Mouse (Mus musculus): ENCODE results near the gene Cog1. TPM values are rescaled to one million over a fixed set of nuclear protein-coding genes. Genes with fewer than 3 reads are reported as not detected.

Cog1 gene
- polyA plus RNA-seq, 1 experiment = 15.6 TPM

DNA sequence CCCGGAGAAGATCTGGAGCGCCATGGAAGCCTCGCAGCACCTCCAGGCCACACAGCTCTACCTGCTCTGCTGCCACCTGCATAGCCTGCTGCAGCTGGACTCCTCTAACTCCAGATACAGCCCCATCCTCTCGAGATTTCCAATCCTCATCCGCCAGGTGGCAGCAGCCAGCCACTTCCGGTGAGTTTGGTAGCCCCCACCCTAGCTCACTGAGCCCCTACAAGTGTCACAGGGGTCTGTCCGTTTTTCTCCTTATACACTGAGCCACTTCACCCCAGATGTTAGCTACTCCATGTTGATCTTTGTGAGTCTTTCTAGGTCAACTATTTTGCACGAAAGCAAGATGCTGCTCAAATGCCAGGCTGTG lies 2.9 kb downstream of the Cog1 start:
- Histone ChIP-seq H3K27ac (ENCODE audit: insufficient read depth, low read length) (peak overlapping the region; percentile 48), H3K9ac (ENCODE audit: low read depth, poor library complexity, severe bottlenecking) (peak overlapping the region; percentile 28), H3K4me3 (ENCODE audit: low read depth, low read length) (peak overlapping the region; percentile 26), H3K9me3 (replicated peaks; ENCODE audit: control insufficient read depth, insufficient read depth, low read length, poor library complexity, severe bottlenecking) (no peaks in the 10 kb centered on the region), H3K4me1 (ENCODE audit: control insufficient read depth, insufficient read depth, low read length) (peaks cover 4% of the 10 kb centered on the region), H3K27me3 (ENCODE audit: control insufficient read depth, insufficient read depth, low read length, poor library complexity, severe bottlenecking) (no peaks in the 10 kb centered on the region), H3K36me3 (ENCODE audit: control insufficient read depth, insufficient read depth, low read length, poor library complexity, severe bottlenecking) (peaks cover 21% of the 10 kb centered on the region)
- TF ChIP-seq EP300 (IDR thresholded peaks at IDR 0.05; ENCODE audit: insufficient read depth, low read depth, low read length) (no peak), POLR2A (IDR thresholded peaks at IDR 0.05; ENCODE audit: insufficient read depth, low read length) (no peak), CTCF (IDR thresholded peaks at IDR 0.05; ENCODE audit: low read depth, low read length) (peak; percentile 75)

DNA sequence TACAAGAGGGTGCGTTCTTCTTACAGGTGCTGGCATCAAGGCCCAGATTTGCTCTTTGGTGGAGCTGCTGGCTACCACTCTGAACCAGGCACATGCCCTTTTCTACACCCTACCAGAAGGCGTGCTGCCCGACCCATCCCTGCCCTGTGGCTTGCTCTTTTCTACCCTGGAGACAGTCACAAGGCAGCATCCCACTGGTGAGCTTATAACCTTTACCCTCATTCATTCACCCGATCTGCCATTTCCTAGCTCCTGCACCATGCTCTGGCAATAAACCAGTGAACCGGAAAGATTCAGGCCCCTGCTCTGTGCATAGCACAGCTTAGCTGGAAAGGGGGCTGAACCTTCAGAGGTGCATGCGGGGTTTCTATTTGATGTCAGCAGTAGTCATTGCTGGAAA lies 3.5 kb downstream of the Cog1 start:
- TF ChIP-seq CTCF (IDR thresholded peaks at IDR 0.05; ENCODE audit: low read depth, low read length) (no peak), POLR2A (IDR thresholded peaks at IDR 0.05; ENCODE audit: insufficient read depth, low read length) (no peak), EP300 (IDR thresholded peaks at IDR 0.05; ENCODE audit: insufficient read depth, low read depth, low read length) (no peak)
- Histone ChIP-seq H3K27me3 (ENCODE audit: control insufficient read depth, insufficient read depth, low read length, poor library complexity, severe bottlenecking) (no peaks in the 10 kb centered on the region), H3K27ac (ENCODE audit: insufficient read depth, low read length) (no peak overlapping the region), H3K4me1 (ENCODE audit: control insufficient read depth, insufficient read depth, low read length) (peaks cover 4% of the 10 kb centered on the region), H3K9ac (ENCODE audit: low read depth, poor library complexity, severe bottlenecking) (no peak overlapping the region), H3K9me3 (replicated peaks; ENCODE audit: control insufficient read depth, insufficient read depth, low read length, poor library complexity, severe bottlenecking) (no peaks in the 10 kb centered on the region), H3K4me3 (ENCODE audit: low read depth, low read length) (no peak overlapping the region), H3K36me3 (ENCODE audit: control insufficient read depth, insufficient read depth, low read length, poor library complexity, severe bottlenecking) (peaks cover 21% of the 10 kb centered on the region)

DNA sequence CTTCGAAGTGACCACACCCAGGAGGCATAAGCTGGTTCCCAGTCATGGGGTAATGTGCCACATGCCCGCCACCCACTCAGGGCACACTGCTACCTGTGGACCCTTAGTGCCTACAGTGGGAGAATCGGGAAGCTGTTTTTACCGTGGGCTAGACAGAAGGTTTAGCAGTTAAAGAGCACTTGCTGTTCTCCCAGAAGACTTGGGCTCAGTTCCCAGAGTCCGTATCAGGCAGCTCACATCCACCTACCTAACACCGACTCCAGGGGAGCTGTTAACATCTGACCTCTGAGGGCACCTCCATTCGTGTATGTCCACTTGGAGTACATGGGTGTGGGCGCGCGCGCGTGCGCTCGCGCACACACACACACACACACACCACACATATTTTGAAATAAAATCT lies 5.1 kb downstream of the Cog1 start:
- Histone ChIP-seq H3K27ac (ENCODE audit: insufficient read depth, low read length) (no peak overlapping the region), H3K9ac (ENCODE audit: low read depth, poor library complexity, severe bottlenecking) (no peak overlapping the region), H3K4me1 (ENCODE audit: control insufficient read depth, insufficient read depth, low read length) (peaks cover 4% of the 10 kb centered on the region), H3K27me3 (ENCODE audit: control insufficient read depth, insufficient read depth, low read length, poor library complexity, severe bottlenecking) (no peaks in the 10 kb centered on the region), H3K36me3 (ENCODE audit: control insufficient read depth, insufficient read depth, low read length, poor library complexity, severe bottlenecking) (peaks cover 21% of the 10 kb centered on the region), H3K9me3 (replicated peaks; ENCODE audit: control insufficient read depth, insufficient read depth, low read length, poor library complexity, severe bottlenecking) (no peaks in the 10 kb centered on the region), H3K4me3 (ENCODE audit: low read depth, low read length) (no peak overlapping the region)
- TF ChIP-seq EP300 (IDR thresholded peaks at IDR 0.05; ENCODE audit: insufficient read depth, low read depth, low read length) (no peak), POLR2A (IDR thresholded peaks at IDR 0.05; ENCODE audit: insufficient read depth, low read length) (no peak), CTCF (IDR thresholded peaks at IDR 0.05; ENCODE audit: low read depth, low read length) (no peak)

DNA sequence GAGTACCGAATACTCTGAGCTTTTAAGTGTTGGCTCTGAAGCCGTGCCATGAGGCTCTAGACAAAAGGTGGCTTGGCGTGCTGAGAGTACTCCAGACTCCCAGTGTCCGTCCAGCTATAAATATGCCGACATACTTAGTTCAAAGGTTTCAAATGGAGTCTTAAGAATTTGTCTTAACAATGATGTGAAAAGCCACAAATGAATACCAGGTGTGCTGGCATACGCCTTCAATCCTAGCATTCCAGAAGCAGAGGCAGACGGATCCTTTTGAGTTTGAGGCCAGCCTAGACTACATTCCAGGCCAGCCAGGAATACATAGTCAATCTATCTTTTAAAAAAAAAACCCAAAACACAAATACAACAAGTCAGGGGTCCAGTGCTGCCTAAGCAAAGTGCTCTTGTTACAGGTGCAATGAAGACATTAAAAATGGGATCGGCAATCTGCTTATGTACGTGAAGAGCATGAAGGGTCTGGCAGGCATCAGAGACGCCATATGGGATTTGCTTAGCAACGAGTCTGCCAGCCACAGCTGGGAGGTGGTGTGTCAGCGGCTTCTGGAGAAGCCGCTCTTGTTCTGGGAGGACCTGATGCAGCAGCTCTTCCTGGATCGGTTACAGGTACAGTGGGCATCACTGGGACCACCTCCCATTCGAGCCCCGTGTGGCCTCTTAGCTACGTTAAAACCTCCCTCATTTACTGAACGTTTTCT lies 5.7 kb downstream of the Cog1 start:
- Histone ChIP-seq H3K36me3 (ENCODE audit: control insufficient read depth, insufficient read depth, low read length, poor library complexity, severe bottlenecking) (peaks cover 21% of the 10 kb centered on the region), H3K4me3 (ENCODE audit: low read depth, low read length) (no peak overlapping the region), H3K27ac (ENCODE audit: insufficient read depth, low read length) (no peak overlapping the region), H3K9ac (ENCODE audit: low read depth, poor library complexity, severe bottlenecking) (no peak overlapping the region), H3K4me1 (ENCODE audit: control insufficient read depth, insufficient read depth, low read length) (peaks cover 4% of the 10 kb centered on the region), H3K27me3 (ENCODE audit: control insufficient read depth, insufficient read depth, low read length, poor library complexity, severe bottlenecking) (no peaks in the 10 kb centered on the region), H3K9me3 (replicated peaks; ENCODE audit: control insufficient read depth, insufficient read depth, low read length, poor library complexity, severe bottlenecking) (no peaks in the 10 kb centered on the region)
- TF ChIP-seq EP300 (IDR thresholded peaks at IDR 0.05; ENCODE audit: insufficient read depth, low read depth, low read length) (no peak), POLR2A (IDR thresholded peaks at IDR 0.05; ENCODE audit: insufficient read depth, low read length) (no peak), CTCF (IDR thresholded peaks at IDR 0.05; ENCODE audit: low read depth, low read length) (no peak)

DNA sequence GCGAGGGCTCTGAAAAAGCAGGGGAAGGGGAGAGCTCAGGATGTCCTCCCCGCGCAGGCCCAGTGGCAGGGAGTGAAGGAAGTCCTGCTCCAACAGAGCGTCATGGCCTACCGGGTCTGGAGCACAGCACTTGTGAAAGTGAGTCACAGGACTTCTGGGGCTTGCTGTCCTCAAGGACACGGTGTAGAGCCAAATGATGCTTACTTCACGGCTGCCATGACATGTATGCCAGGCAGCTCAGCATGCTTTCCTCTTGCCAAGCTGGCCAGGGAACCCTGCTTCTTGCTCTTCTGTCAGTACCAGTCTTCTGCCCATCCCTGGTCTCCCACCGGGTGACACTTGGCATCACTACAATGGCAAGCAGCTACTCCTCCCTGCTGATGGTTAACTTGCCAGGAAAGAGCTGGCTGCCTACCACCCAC lies 7.6 kb downstream of the Cog1 start:
- Histone ChIP-seq H3K4me3 (ENCODE audit: low read depth, low read length) (no peak overlapping the region), H3K4me1 (ENCODE audit: control insufficient read depth, insufficient read depth, low read length) (peaks cover 2% of the 10 kb centered on the region), H3K27ac (ENCODE audit: insufficient read depth, low read length) (no peak overlapping the region), H3K36me3 (ENCODE audit: control insufficient read depth, insufficient read depth, low read length, poor library complexity, severe bottlenecking) (peaks cover 29% of the 10 kb centered on the region), H3K9ac (ENCODE audit: low read depth, poor library complexity, severe bottlenecking) (no peak overlapping the region), H3K9me3 (replicated peaks; ENCODE audit: control insufficient read depth, insufficient read depth, low read length, poor library complexity, severe bottlenecking) (no peaks in the 10 kb centered on the region), H3K27me3 (ENCODE audit: control insufficient read depth, insufficient read depth, low read length, poor library complexity, severe bottlenecking) (no peaks in the 10 kb centered on the region)
- no peak for TF ChIP-seq POLR2A (IDR thresholded peaks at IDR 0.05; ENCODE audit: insufficient read depth, low read length)
- TF ChIP-seq EP300 (IDR thresholded peaks at IDR 0.05; ENCODE audit: insufficient read depth, low read depth, low read length) = no peak
- no peak for TF ChIP-seq CTCF (IDR thresholded peaks at IDR 0.05; ENCODE audit: low read depth, low read length)

DNA sequence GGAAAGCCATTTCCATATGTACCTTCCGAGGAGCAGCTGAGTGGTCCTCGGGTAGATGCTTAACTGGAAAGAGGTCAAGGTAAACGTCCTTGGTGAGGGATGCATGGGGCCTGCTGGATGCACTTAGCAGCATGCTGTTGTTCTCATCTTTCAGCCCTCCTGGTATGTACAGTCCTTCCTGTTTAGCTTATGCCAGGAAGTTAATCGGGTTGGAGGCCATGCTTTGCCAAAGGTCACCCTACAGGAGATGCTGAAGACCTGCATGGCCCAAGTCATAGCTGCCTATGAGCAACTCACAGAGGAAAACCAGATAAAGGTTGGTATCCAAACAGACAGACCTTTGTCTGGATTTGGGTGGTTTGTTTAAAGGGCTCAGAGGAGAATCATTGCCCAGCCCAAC lies 8.3 kb downstream of the Cog1 start:
- Histone ChIP-seq H3K36me3 (ENCODE audit: control insufficient read depth, insufficient read depth, low read length, poor library complexity, severe bottlenecking) (peaks cover 36% of the 10 kb centered on the region), H3K27ac (ENCODE audit: insufficient read depth, low read length) (no peak overlapping the region), H3K9ac (ENCODE audit: low read depth, poor library complexity, severe bottlenecking) (no peak overlapping the region), H3K4me1 (ENCODE audit: control insufficient read depth, insufficient read depth, low read length) (peaks cover 2% of the 10 kb centered on the region), H3K4me3 (ENCODE audit: low read depth, low read length) (no peak overlapping the region), H3K27me3 (ENCODE audit: control insufficient read depth, insufficient read depth, low read length, poor library complexity, severe bottlenecking) (no peaks in the 10 kb centered on the region), H3K9me3 (replicated peaks; ENCODE audit: control insufficient read depth, insufficient read depth, low read length, poor library complexity, severe bottlenecking) (no peaks in the 10 kb centered on the region)
- TF ChIP-seq POLR2A (IDR thresholded peaks at IDR 0.05; ENCODE audit: insufficient read depth, low read length) (no peak), CTCF (IDR thresholded peaks at IDR 0.05; ENCODE audit: low read depth, low read length) (no peak), EP300 (IDR thresholded peaks at IDR 0.05; ENCODE audit: insufficient read depth, low read depth, low read length) (no peak)

Measured in ES-Bruce4 (cell line).